Mouse (Mus musculus) heart, postnatal 0 days (tissue): ENCODE results near the gene Etnk2.

Source experiments
- CTCF ChIP-seq: IDR thresholded peaks from 2 replicates; pipeline ENCODE4 v1.5.1; 2016; ENCODE audit warnings: antibody characterized with exemption, control low read depth, low read depth
- EP300 ChIP-seq: IDR thresholded peaks from 2 replicates; pipeline ENCODE4 v1.6.1; 2016; ENCODE audit warnings: antibody characterized with exemption, low read depth

DNA sequence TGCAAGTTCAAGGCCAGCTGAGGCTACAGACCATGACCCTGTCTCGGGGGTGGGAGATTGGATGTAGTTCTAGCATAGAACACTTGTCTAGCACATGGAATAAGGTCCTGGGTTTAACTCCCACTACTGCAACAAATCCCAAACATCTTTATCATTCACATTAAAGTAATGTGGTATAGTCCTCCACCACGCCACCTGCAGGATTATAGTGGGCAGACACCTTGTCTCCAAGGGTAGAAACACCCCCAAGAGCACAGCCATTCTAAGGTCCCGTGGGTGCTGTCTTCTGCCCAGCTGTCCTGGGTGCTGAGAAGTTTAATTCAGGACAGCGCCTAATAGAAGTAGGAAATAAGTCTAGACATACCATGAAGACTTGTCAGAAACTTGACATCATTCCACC lies 46.8 kb upstream of the Etnk2 start:
- TF ChIP-seq CTCF (no peak), EP300 (no peak)
